Mouse (Mus musculus) layer of hippocampus, postnatal 14 days (tissue): ENCODE results near the gene Sorbs1. TPM values are rescaled to one million over a fixed set of nuclear protein-coding genes. Genes with fewer than 3 reads are reported as not detected.

Source experiments
- DNase-seq, 2 experiments: peaks; one replicate each; pipeline ENCODE4 v3.0.0; 2021 to 2022; ENCODE audit warnings: low spot score in 2 of 2, mixed read lengths in 1 of 2
- total RNA-seq, 2 experiments: library from RNA; stranded (reverse); gene quantifications; 2 replicates each; pipeline ENCODE4 v1.2.3; 2021

The Sorbs1 gene
- total RNA-seq, 2 experiments from 2014 or later: 182 to 186 TPM

DNA sequence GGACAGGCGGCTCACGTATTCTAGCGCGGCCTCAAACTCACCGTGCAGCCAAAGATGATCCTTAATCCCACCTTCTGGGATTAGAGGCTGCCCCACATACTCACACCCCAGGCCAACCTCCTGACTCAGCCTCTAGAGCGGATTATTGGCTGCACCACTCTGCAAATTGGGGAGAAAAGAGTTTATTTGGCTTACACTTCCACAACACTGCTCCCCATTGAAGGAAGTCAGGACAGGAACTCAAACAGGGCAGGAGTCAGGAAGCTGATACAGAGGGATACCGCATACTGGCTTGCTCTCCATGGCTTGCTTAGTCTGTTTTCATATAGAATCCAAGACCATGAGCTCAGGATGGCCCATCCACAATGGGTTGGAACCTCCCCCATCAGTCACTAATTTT is 797 bp upstream of the Sorbs1 start:
- DNase-seq: no peak

DNA sequence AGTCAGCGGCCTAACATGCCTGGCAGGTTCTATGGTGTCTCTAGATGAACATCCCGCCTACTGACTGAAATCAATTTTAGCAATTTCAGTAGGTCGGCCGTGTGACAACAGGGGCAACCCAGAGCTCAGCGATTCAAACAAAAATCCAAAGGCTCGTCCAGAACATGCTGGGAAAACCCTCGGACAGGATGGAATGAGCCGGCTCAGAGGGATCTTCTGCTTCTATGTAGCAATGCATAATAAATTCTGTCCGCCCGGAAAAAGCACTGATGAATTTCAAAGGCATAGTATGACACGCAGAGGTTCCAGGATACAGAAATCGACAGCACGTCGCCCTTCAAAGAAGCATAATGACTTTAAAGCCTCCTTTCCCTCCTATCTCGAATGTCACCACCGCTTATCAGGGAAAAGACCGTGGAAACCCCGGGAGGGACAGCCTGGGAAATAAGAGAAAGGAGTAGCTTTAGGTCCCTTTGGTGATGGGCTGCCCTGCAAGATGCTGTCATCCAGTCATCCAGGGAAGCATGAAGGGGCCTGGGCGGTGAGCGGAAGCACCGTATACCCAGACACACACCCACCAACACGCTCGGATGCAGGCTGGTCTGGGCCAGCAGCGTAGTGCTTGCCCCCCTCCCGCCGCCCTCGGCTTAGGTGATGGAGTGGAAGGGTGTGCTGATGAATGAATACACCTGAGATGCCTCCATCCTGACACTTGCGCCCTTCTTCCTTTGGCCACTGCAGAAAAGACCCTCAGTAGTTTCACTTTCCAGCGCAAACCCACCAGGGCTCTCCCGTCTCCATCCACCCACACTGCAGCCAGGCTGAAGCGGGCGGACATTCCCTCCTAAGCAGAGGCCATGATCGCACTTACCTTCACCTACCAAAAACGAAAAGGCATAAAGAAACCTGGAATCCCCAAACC is 818 bp downstream of the Sorbs1 start:
- peak in 1 of 2 experiments; percentile 40 for DNase-seq

DNA sequence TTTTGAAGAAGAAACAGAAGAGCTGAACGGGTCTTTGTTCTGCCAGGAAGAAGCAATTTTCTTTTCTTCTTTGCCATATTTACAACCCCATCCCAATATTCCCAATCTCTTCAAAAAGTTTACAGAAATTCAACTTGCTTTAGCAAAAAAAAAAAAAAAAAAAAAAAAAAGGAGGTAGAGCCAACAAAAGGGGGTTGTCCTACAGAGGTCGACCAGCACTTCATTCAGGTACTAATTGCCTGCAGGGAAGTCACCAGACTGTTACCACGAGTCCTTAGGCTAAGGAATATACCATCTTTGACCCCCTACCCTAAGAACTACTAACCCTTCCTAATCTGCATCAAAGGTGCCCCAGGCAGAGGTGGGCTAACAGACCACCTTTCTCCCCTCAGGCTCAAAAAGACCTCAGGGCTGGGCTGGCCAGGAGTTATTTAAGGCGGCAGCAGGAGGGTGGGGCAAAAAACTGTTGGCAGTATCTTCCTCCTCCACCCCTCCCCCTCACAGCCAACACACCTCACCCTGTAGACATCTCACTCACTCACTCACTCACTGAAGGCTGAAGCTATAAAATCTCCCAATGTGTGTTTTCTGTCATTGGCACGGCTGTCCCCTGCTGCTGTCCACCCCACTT is 1.8 kb downstream of the Sorbs1 start:
- no peak for DNase-seq

DNA sequence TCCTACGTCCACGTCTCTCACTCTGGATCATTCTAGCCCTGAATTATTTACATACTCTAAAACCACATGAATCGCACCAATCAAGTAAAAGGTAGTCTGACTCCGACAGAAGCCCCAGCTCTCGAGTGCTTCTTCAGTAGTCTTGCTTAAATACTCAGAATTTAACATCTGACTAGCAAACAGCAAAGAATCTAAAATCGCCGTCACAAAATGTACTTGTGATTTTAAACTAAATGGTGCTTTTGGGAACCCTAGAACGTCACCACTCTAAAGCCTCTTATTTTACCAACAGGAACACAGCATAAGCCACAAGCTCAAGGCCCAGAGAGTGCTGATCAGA is 2.5 kb downstream of the Sorbs1 start:
- DNase-seq: no peak

- no peak for DNase-seq
Observed at GRCm38 (mm10) chr19:40510387-40511099, 3.0 kb downstream of the Sorbs1 start.

GRCm38 (mm10) chr19:40509274-40509673 is 4.3 kb downstream of the Sorbs1 start:
- DNase-seq: no peak

DNA sequence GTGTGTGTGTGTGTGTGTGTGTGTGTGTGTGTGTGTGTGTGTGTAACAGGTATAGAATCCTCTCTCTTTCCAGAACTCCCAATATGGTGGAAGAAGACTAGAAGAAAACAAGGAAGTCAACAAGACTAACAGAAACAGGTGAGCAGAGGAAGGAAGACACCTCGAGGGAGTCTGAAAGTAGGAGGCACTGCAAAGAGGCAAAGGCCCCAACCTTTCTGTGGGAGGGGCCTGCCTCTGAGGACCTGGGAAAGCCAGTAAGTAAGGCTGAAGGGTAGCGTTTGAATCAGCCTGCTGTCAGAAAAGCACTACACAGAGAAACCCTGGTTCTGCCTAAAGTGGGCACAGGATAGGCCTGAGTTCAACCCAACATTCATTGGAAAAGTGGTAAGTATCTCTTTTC is 4.7 kb downstream of the Sorbs1 start:
- no peak for DNase-seq

GRCm38 (mm10) chr19:40506965-40507364 is 6.6 kb downstream of the Sorbs1 start:
- DNase-seq: no peak

- no peak for DNase-seq
Observed at GRCm38 (mm10) chr19:40504336-40504735, 9.2 kb downstream of the Sorbs1 start.

DNA sequence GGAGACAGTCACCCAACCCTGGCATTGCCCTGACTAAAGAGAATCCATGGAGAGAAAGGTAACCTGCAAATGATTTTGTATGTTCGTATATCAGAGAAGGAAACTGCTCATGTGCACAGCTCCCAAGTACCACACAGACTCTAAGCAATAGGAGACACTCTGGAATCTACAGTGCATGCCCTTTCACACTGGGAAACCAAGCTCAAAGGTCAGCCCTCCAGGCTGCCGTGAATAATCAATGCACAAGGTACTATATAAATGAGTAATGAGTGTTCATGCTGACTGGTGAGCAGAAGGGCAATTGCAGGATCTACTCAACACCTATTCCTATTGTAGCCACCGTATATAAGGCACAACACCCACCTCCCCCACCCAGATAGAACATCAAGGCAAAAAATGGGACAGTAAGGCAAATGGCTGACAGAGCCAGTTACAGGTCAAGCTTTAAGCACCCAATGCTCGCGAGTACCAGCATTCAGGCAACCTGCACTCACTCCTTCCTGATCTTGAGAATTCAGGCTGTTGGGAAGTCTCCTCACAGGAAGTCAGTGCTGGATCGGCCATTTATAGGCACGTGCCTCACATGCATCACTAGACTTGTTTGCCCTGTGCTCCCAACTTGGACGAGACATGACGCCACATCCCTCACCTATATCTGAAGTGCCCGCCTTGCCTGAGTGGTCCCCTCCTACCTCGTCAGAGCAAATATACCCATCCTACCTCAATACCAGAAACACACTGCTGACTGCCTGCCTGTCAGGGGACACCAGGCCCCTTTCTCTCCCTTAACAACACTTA is 13.4 kb downstream of the Sorbs1 start:
- no peak for DNase-seq

DNA sequence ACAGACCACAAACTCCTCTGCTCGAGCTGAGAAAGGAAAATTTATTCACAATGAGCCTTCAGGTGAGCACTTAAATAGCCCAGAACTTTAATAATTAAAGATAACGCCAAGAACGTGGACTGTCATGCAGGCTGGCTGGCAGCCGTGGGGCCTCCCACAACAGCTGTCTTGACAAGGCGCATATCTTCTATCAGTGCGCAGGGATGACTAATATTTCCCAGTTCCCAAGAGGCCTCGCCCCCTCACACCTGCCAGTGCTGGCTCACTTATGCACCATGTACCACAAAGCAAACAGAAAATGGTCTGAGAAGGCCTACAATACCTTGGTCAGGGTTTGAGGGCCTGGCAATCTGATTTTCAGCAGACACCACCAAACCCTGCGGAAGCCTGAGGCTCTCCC is 14.4 kb downstream of the Sorbs1 start:
- DNase-seq: no peak

DNA sequence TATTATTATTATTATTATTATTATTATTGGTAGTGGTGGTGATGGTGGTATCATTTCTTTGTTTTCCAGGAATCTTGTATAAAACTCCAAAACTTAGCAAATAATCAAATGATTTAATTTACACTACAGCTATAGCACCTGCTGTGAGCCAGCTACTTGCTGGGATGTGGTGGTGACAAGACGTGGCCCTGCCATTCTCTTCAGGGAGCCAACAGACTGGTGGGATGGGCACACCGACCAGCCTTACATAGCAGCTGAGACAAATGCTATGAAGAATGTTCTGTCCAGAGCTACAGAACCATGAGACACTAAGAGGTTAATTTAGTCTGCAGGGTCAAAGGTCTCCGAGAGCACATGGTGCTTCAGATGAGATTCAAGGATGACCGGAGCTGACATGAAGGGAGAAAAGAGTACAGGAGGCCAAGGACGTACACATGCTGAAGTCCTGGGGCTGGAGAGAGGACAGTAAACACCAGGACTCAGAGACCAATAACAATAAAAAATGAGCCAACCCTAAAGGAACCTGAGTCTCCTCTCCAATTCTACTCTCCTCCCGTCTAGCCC is 15.3 kb downstream of the Sorbs1 start:
- DNase-seq: no peak

GRCm38 (mm10) chr19:40496509-40497267 is 16.9 kb downstream of the Sorbs1 start:
- no peak for DNase-seq

DNA sequence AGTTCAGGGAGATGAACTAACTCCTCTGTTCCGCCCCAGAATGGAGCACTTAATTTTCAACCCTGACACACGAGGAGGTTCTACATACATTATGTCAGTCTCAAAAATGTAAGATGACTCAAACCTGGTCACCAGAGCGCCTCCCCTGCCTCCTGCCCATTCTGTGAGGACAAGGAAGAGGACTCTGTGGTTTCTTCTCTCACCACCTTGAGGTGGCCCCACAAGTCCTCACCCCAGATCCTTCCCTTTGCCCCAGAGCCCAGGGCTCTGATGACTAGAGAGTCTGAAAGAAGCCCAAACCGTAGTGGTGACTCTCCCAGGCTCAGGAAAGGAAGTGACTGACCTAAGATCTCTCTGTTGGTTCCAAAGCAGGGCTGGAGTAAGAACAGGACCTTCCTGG is 17.5 kb downstream of the Sorbs1 start:
- no peak for DNase-seq

- DNase-seq: no peak
Observed at GRCm38 (mm10) chr19:40492902-40493301, 20.7 kb downstream of the Sorbs1 start.

DNA sequence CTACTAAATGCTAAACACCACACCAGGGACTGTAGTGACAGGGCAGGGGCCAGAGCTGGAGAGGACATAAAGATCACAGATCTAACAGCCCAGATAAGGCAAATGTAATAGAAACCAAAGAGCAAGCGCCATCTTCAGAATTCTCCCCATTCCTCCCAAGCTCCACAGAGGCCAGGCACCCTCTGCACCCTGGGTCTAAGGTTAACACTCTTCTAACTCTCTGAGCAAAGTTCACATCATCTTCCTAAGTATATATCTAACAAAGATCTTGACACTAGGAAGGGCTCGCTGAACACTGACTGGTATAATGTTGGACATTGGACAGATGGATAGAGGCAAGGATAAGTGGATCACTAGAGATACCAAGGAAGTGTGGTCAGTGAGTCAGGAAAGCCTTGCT is 22.1 kb downstream of the Sorbs1 start:
- no peak for DNase-seq

DNA sequence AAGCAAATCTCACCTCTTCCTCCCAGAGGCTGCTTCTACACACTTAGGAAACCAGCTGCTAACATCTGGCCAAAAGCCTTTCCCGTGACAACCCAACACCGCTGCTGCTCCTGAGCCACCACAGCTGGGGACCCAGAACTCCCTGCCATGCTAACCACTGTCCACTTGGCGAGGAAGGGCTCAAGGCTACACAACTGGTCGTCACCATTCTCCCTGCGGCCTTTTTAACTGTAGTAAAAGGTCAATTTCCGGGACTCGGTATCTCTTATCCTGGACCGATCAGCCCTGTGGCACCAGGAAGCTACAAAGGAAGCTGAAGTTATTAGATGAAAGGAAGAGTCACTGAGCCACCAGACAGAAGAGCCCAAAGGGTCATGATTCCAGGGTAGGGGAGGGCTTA is 22.8 kb downstream of the Sorbs1 start:
- DNase-seq: no peak

DNA sequence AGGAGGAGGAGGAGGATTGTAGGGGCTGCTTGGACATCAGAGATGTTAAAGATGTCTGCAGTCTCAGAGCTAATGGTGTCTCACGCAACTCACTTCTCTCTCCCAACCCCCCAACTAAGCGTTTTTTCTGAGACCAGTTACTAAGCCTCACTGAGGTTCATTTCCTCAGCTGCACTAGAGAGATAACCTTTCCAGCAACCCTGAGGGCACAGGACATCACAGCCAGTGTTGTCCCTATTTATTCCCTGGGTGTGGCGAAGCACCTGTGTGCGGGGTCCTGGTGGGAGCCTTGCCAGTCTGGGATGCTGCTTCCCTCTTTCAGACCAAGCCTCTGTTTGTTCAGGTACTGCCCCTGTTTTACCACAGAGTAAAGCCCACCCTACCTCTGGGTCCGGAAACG is 23.9 kb downstream of the Sorbs1 start:
- no peak for DNase-seq

GRCm38 (mm10) chr19:40488853-40489454 is 24.6 kb downstream of the Sorbs1 start:
- DNase-seq: no peak

- peak in 1 of 2 experiments; percentile 58 for DNase-seq
Observed at GRCm38 (mm10) chr19:40487561-40487960, 26.0 kb downstream of the Sorbs1 start.
